Mouse (Mus musculus) MEL (cell line): ENCODE measurements at regions not wholly inside any gene's neighbourhood (a gene's known extent, or its start where the extent isn't known, plus 50 kb on each side); places are given as distances from the start of the nearest gene placed in this dataset.

Experiments
- BHLHE40 ChIP-seq: IDR thresholded peaks from 2 replicates; pipeline ENCODE4 v1.6.1; 2012; ENCODE audit warnings: low read depth, mild to moderate bottlenecking, inconsistent platforms, low read length, improper control_type of control experiment, borderline replicate concordance
- CTCF ChIP-seq, 3 experiments: IDR thresholded peaks in 2 of 3; conservative IDR thresholded peaks in 1 of 3; 2 replicates each; pipeline ENCODE4 v1.5.1; 2011 to 2012; ENCODE audit warnings: low read length in 3 of 3, low read depth in 2 of 3, mild to moderate bottlenecking in 2 of 3, improper control_type of control experiment in 1 of 3, inconsistent platforms in 1 of 3, mixed read lengths in 1 of 3, moderate library complexity in 1 of 3; ENCODE audit not compliant: control insufficient read depth in 1 of 3, insufficient read depth in 1 of 3, poor library complexity in 1 of 3, severe bottlenecking in 1 of 3
- E2F4 ChIP-seq: IDR thresholded peaks from 2 replicates; pipeline ENCODE4 v1.6.1; 2011; ENCODE audit warnings: low read depth, low read length, improper control_type of control experiment, borderline replicate concordance
- GATA1 ChIP-seq: IDR thresholded peaks from 2 replicates; pipeline ENCODE4 v1.6.1; 2011; ENCODE audit warnings: low read depth, low read length, improper control_type of control experiment
- HCFC1 ChIP-seq: IDR thresholded peaks from 2 replicates; pipeline ENCODE4 v1.6.1; 2012; ENCODE audit warnings: low read depth, mild to moderate bottlenecking, inconsistent platforms, low read length, improper control_type of control experiment, moderate library complexity
- MAX ChIP-seq: IDR thresholded peaks from 2 replicates; pipeline ENCODE4 v1.6.1; 2011; ENCODE audit warnings: low read length, improper control_type of control experiment
- MAZ ChIP-seq: IDR thresholded peaks from 2 replicates; pipeline ENCODE4 v1.6.1; 2012; ENCODE audit warnings: low read depth, mild to moderate bottlenecking, inconsistent platforms, low read length, improper control_type of control experiment
- MXI1 ChIP-seq: IDR thresholded peaks from 2 replicates; pipeline ENCODE4 v1.6.1; 2011; ENCODE audit warnings: mild to moderate bottlenecking, low read depth, low read length, improper control_type of control experiment
- POLR2A ChIP-seq, 2 experiments: IDR thresholded peaks; 2 replicates each; pipeline ENCODE4 v1.6.1; 2011 to 2012; ENCODE audit warnings: low read length in 2 of 2, mild to moderate bottlenecking in 2 of 2, control low read depth in 1 of 2, improper control_type of control experiment in 1 of 2, low read depth in 1 of 2, moderate library complexity in 1 of 2; ENCODE audit not compliant: control insufficient read depth in 1 of 2, insufficient read depth in 1 of 2, poor library complexity in 1 of 2
- USF1 ChIP-seq: IDR thresholded peaks from 2 replicates; pipeline ENCODE4 v1.6.1; 2014; ENCODE audit warnings: low read depth, mild to moderate bottlenecking, inconsistent platforms, low read length, improper control_type of control experiment, moderate library complexity
- ZC3H11A ChIP-seq: IDR thresholded peaks from 2 replicates; pipeline ENCODE4 v1.6.1; 2012; ENCODE audit warnings: low read depth, mild to moderate bottlenecking, inconsistent platforms, low read length, improper control_type of control experiment

- TF ChIP-seq POLR2A (IDR thresholded peaks at IDR 0.05; ENCODE audit: control insufficient read depth in 1 of 2, insufficient read depth in 1 of 2, low read depth in 1 of 2, low read length in 2 of 2, poor library complexity in 1 of 2) (no peak), MXI1 (no peak), USF1 (no peak), CTCF (IDR thresholded peaks at IDR 0.05 in 2 of 3, conservative IDR thresholded peaks at IDR 0.05 in 1 of 3; ENCODE audit: control insufficient read depth in 1 of 3, insufficient read depth in 1 of 3, low read depth in 2 of 3, low read length in 3 of 3, poor library complexity in 1 of 3, severe bottlenecking in 1 of 3) (no peak), GATA1 (no peak), MAX (no peak), E2F4 (no peak), MAZ (no peak), HCFC1 (no peak), ZC3H11A (no peak), BHLHE40 (no peak)
Measured at GRCm38 (mm10) chr1:185111347-185112016, 92.4 kb upstream of the Rab3gap2 start.
